Mouse (Mus musculus): ENCODE measurements around the gene Tmem151a. TPM values are rescaled to one million over a fixed set of nuclear protein-coding genes. Genes with fewer than 3 reads are reported as not detected.

The Tmem151a gene
- polyA plus RNA-seq, 1 experiment from 2014 or later = 2.8 TPM

- ATAC-seq (ENCODE audit: insufficient number of reproducible peaks, insufficient read depth, low FRiP score, low TSS enrichment, low read depth) = no peak
- H3K27me3 ChIP-seq = peaks cover 9% of the 10 kb centered on the region
- H3K9ac ChIP-seq (replicated peaks) = no peak overlapping the region
- H3K36me3 ChIP-seq = no peaks in the 10 kb centered on the region
- H3K27ac ChIP-seq = no peak overlapping the region
- no peak overlapping the region for H3K4me3 ChIP-seq (replicated peaks)
- no peaks in the 10 kb centered on the region for H3K9me3 ChIP-seq
- 64% methylated on average over 7 of the region's 7 CpGs for WGBS
- H3K4me1 ChIP-seq (replicated peaks) = peaks cover 55% of the 10 kb centered on the region
- H3K4me2 ChIP-seq = no peak overlapping the region
These were observed 20.2 kb downstream of the Tmem151a start for GRCm38 (mm10) chr19:5065104-5065503.

GRCm38 (mm10) chr19:5062446-5062845 lies 22.9 kb downstream of the Tmem151a start:
- Histone ChIP-seq H3K4me2 (no peak overlapping the region), H3K4me1 (replicated peaks) (peaks cover 56% of the 10 kb centered on the region), H3K9ac (replicated peaks) (no peak overlapping the region), H3K4me3 (replicated peaks) (no peak overlapping the region), H3K27me3 (no peaks in the 10 kb centered on the region), H3K27ac (no peak overlapping the region), H3K9me3 (no peaks in the 10 kb centered on the region), H3K36me3 (no peaks in the 10 kb centered on the region)
- WGBS = 33% methylated on average over 6 of the region's 6 CpGs
- ATAC-seq (ENCODE audit: insufficient number of reproducible peaks, insufficient read depth, low FRiP score, low TSS enrichment, low read depth) = no peak

- H3K36me3 ChIP-seq = no peaks in the 10 kb centered on the region
- no peaks in the 10 kb centered on the region for H3K9me3 ChIP-seq
- no peaks in the 10 kb centered on the region for H3K27me3 ChIP-seq
- peaks cover 54% of the 10 kb centered on the region for H3K4me1 ChIP-seq (replicated peaks)
- H3K4me3 ChIP-seq (replicated peaks) = no peak overlapping the region
- H3K4me2 ChIP-seq = no peak overlapping the region
- H3K27ac ChIP-seq = no peak overlapping the region
- H3K9ac ChIP-seq (replicated peaks) = no peak overlapping the region
- no peak for ATAC-seq (ENCODE audit: insufficient number of reproducible peaks, insufficient read depth, low FRiP score, low TSS enrichment, low read depth)
- 81% methylated on average over 5 of the region's 5 CpGs for WGBS
These were observed 23.3 kb downstream of the Tmem151a start for GRCm38 (mm10) chr19:5062041-5062440.

GRCm38 (mm10) chr19:5060365-5061330 lies 24.7 kb downstream of the Tmem151a start:
- no peak for ATAC-seq (ENCODE audit: insufficient number of reproducible peaks, insufficient read depth, low FRiP score, low TSS enrichment, low read depth)
- no peak overlapping the region for H3K4me2 ChIP-seq
- no peaks in the 10 kb centered on the region for H3K9me3 ChIP-seq
- H3K4me3 ChIP-seq (replicated peaks) = no peak overlapping the region
- peaks cover 59% of the 10 kb centered on the region for H3K4me1 ChIP-seq (replicated peaks)
- 29% methylated on average over 5 of the region's 5 CpGs for WGBS
- peak overlapping the region; percentile 70; the same call in 1 of the 2 replicates for H3K27ac ChIP-seq
- H3K27me3 ChIP-seq = no peaks in the 10 kb centered on the region
- H3K36me3 ChIP-seq = no peaks in the 10 kb centered on the region
- no peak overlapping the region for H3K9ac ChIP-seq (replicated peaks)

- ATAC-seq (ENCODE audit: insufficient number of reproducible peaks, insufficient read depth, low FRiP score, low TSS enrichment, low read depth) = 0 out of 2 replicates have a peak, but pooled peaks have one; percentile 27
- no peak overlapping the region for H3K4me3 ChIP-seq (replicated peaks)
- WGBS = 15% methylated on average over 10 of the region's 10 CpGs
- H3K4me2 ChIP-seq = no peak overlapping the region
- peaks cover under 1% of the 10 kb centered on the region for H3K27me3 ChIP-seq
- H3K9ac ChIP-seq (replicated peaks) = 0 out of 2 replicates have a peak overlapping the region, but pooled peaks have one; percentile 40
- H3K27ac ChIP-seq = peak overlapping the region; percentile 45
- peaks cover 47% of the 10 kb centered on the region for H3K4me1 ChIP-seq (replicated peaks)
- H3K9me3 ChIP-seq = no peaks in the 10 kb centered on the region
- no peaks in the 10 kb centered on the region for H3K36me3 ChIP-seq
These were observed 26.2 kb downstream of the Tmem151a start for GRCm38 (mm10) chr19:5058801-5059771.

- H3K9ac ChIP-seq (replicated peaks) = peak overlapping the region; percentile 40; the same call in 1 of the 2 replicates
- no peak overlapping the region for H3K4me2 ChIP-seq
- H3K4me1 ChIP-seq (replicated peaks) = peaks cover 47% of the 10 kb centered on the region
- no peak overlapping the region for H3K27ac ChIP-seq
- H3K27me3 ChIP-seq = peaks cover 10% of the 10 kb centered on the region
- no peak for ATAC-seq (ENCODE audit: insufficient number of reproducible peaks, insufficient read depth, low FRiP score, low TSS enrichment, low read depth)
- H3K4me3 ChIP-seq (replicated peaks) = no peak overlapping the region
- H3K9me3 ChIP-seq = no peaks in the 10 kb centered on the region
- WGBS = 26% methylated on average over 16 of the region's 16 CpGs
- H3K36me3 ChIP-seq = no peaks in the 10 kb centered on the region
These were observed 27.2 kb downstream of the Tmem151a start for GRCm38 (mm10) chr19:5057876-5058775.

- H3K27ac ChIP-seq = no peak overlapping the region
- no peak overlapping the region for H3K4me2 ChIP-seq
- H3K36me3 ChIP-seq = no peaks in the 10 kb centered on the region
- ATAC-seq (ENCODE audit: insufficient number of reproducible peaks, insufficient read depth, low FRiP score, low TSS enrichment, low read depth) = 0 out of 2 replicates have a peak, but pooled peaks have one; percentile 4
- H3K9me3 ChIP-seq = no peaks in the 10 kb centered on the region
- peaks cover 29% of the 10 kb centered on the region for H3K27me3 ChIP-seq
- H3K4me1 ChIP-seq (replicated peaks) = peaks cover 57% of the 10 kb centered on the region
- 10% methylated on average over 6 of the region's 6 CpGs for WGBS
- no peak overlapping the region for H3K9ac ChIP-seq (replicated peaks)
- no peak overlapping the region for H3K4me3 ChIP-seq (replicated peaks)
These were observed 29.1 kb downstream of the Tmem151a start for GRCm38 (mm10) chr19:5056251-5056650.

- Histone ChIP-seq H3K27me3 (peaks cover 49% of the 10 kb centered on the region), H3K4me1 (replicated peaks) (peaks cover 52% of the 10 kb centered on the region), H3K27ac (no peak overlapping the region), H3K4me2 (no peak overlapping the region), H3K9me3 (no peaks in the 10 kb centered on the region), H3K36me3 (peaks cover 10% of the 10 kb centered on the region; the same call in 1 of the 2 replicates), H3K4me3 (replicated peaks) (0 out of 2 replicates have a peak overlapping the region, but pooled peaks have one; percentile 3), H3K9ac (replicated peaks) (no peak overlapping the region)
- 17% methylated on average over 9 of the region's 9 CpGs for WGBS
- ATAC-seq (ENCODE audit: insufficient number of reproducible peaks, insufficient read depth, low FRiP score, low TSS enrichment, low read depth) = no peak
These were observed 31.4 kb downstream of the Tmem151a start for GRCm38 (mm10) chr19:5053909-5054308.

- H3K27me3 ChIP-seq = peaks cover 49% of the 10 kb centered on the region
- no peak overlapping the region for H3K4me3 ChIP-seq (replicated peaks)
- H3K4me2 ChIP-seq = no peak overlapping the region
- 50% methylated on average over 17 of the region's 17 CpGs for WGBS
- H3K9ac ChIP-seq (replicated peaks) = no peak overlapping the region
- H3K4me1 ChIP-seq (replicated peaks) = peaks cover 41% of the 10 kb centered on the region
- H3K9me3 ChIP-seq = no peaks in the 10 kb centered on the region
- peaks cover 19% of the 10 kb centered on the region for H3K36me3 ChIP-seq
- no peak overlapping the region for H3K27ac ChIP-seq
- no peak for ATAC-seq (ENCODE audit: insufficient number of reproducible peaks, insufficient read depth, low FRiP score, low TSS enrichment, low read depth)
These were observed 32.5 kb downstream of the Tmem151a start for GRCm38 (mm10) chr19:5052853-5053252.

GRCm38 (mm10) chr19:5052166-5052822 lies 33.0 kb downstream of the Tmem151a start:
- no peak for ATAC-seq (ENCODE audit: insufficient number of reproducible peaks, insufficient read depth, low FRiP score, low TSS enrichment, low read depth)
- peaks cover 49% of the 10 kb centered on the region for H3K27me3 ChIP-seq
- H3K4me3 ChIP-seq (replicated peaks) = peak overlapping the region; percentile 5; the same call in 1 of the 2 replicates
- H3K9ac ChIP-seq (replicated peaks) = no peak overlapping the region
- H3K4me1 ChIP-seq (replicated peaks) = peaks cover 41% of the 10 kb centered on the region
- 26% methylated on average over 25 of the region's 25 CpGs for WGBS
- H3K4me2 ChIP-seq = no peak overlapping the region; the same call in 1 of the 2 replicates
- no peak overlapping the region for H3K27ac ChIP-seq
- no peaks in the 10 kb centered on the region for H3K9me3 ChIP-seq
- peaks cover 25% of the 10 kb centered on the region for H3K36me3 ChIP-seq

Measured in limb, embryonic 12.5 days (tissue).